19 mouse cellular contexts compared by ENCODE assay signal in genomic region chr3:36941572-36941971, GRCm38 (mm10).
A peak's percentile ranks its signal among the peaks of the same experiment; 100 is the strongest.
DNase-seq lines count a peak whose midpoint lies in the region; ATAC-seq and TF ChIP-seq lines count a peak whose summit lies in the region.
"Had no signal": no experiment of that assay in that cellular context is flagged by ENCODE, and none has a peak within 500 bp of the region (broad histone marks: within the 10 kb centered on the region; RNA-seq: fewer than 3 reads in every experiment).

No protein-coding gene starts in this region.

- TF ChIP-seq CTCF in ES-Bruce4 (IDR thresholded peaks at IDR 0.05; ENCODE audit: low read depth, low read length), result no peak
- no peak for TF ChIP-seq CTCF in intestine, postnatal 0 days (IDR thresholded peaks at IDR 0.05; ENCODE audit: low read depth)

- H3K27me3 ChIP-seq in forebrain, embryonic 16.5 days (replicated peaks; ENCODE audit: control insufficient read depth, insufficient read depth, low read length), result no peaks in the 10 kb centered on the region
- no peaks in the 10 kb centered on the region for H3K27me3 ChIP-seq in forebrain, embryonic 11.5 days (ENCODE audit: control insufficient read depth, insufficient read depth, low read length)
- H3K27me3 ChIP-seq in ES-Bruce4 (ENCODE audit: control insufficient read depth, insufficient read depth, low read length, poor library complexity, severe bottlenecking), result no peaks in the 10 kb centered on the region
- H3K27me3 ChIP-seq in embryonic facial prominence, embryonic 10.5 days (replicated peaks; ENCODE audit: low read depth, poor library complexity, severe bottlenecking), result no peaks in the 10 kb centered on the region
- no peaks in the 10 kb centered on the region for H3K27me3 ChIP-seq in intestine, postnatal 0 days (replicated peaks; ENCODE audit: control insufficient read depth, insufficient read depth, low read length)
- H3K27me3 ChIP-seq: hindbrain, embryonic 13.5 days; lung, embryonic 15.5 days; neural tube, embryonic 12.5 days had no signal

- no peak overlapping the region for H3K27ac ChIP-seq in forebrain, embryonic 16.5 days (ENCODE audit: low read length)
- no peak overlapping the region for H3K27ac ChIP-seq in forebrain, embryonic 11.5 days (ENCODE audit: low read depth, low read length)
- H3K27ac ChIP-seq in ES-Bruce4 (ENCODE audit: insufficient read depth, low read length), result no peak overlapping the region
- no peak overlapping the region for H3K27ac ChIP-seq in embryonic facial prominence, embryonic 10.5 days (replicated peaks)
- no peak overlapping the region; the same call in 1 of the 2 replicates for H3K27ac ChIP-seq in intestine, postnatal 0 days (ENCODE audit: low read depth, low read length)
- H3K27ac ChIP-seq: hindbrain, embryonic 13.5 days; kidney, postnatal 0 days; layer of hippocampus, adult 2 months; left cerebral cortex, adult 2 months; limb, embryonic 10.5 days; lung, embryonic 15.5 days; neural tube, embryonic 12.5 days had no signal

- H3K36me3 ChIP-seq in forebrain, embryonic 16.5 days (ENCODE audit: control insufficient read depth, insufficient read depth), result 0 out of 2 replicates have a peak, but pooled peaks cover 7% of the 10 kb centered on the region
- H3K36me3 ChIP-seq in forebrain, embryonic 11.5 days (ENCODE audit: control insufficient read depth, insufficient read depth, low read length), result no peaks in the 10 kb centered on the region
- H3K36me3 ChIP-seq in ES-Bruce4 (ENCODE audit: control insufficient read depth, insufficient read depth, low read length, poor library complexity, severe bottlenecking), result no peaks in the 10 kb centered on the region
- H3K36me3 ChIP-seq in embryonic facial prominence, embryonic 10.5 days (replicated peaks), result peaks cover 15% of the 10 kb centered on the region
- H3K36me3 ChIP-seq in intestine, postnatal 0 days (ENCODE audit: control insufficient read depth, insufficient read depth), result peaks cover 10% of the 10 kb centered on the region
- H3K36me3 ChIP-seq: neural tube, embryonic 12.5 days had no signal

- 0 out of 2 replicates have a peak, but pooled peaks have one; percentile 50 for ATAC-seq in forebrain, embryonic 16.5 days
- ATAC-seq in forebrain, embryonic 11.5 days (replicated peaks; ENCODE audit: low FRiP score), result no peak
- ATAC-seq in intestine, postnatal 0 days, result no peak

- H3K9ac ChIP-seq in forebrain, embryonic 16.5 days (replicated peaks; ENCODE audit: low read depth, low read length), result no peak overlapping the region
- H3K9ac ChIP-seq in forebrain, embryonic 11.5 days (ENCODE audit: low read length), result no peak overlapping the region
- H3K9ac ChIP-seq in ES-Bruce4 (ENCODE audit: low read depth, poor library complexity, severe bottlenecking), result no peak overlapping the region
- H3K9ac ChIP-seq in intestine, postnatal 0 days (ENCODE audit: low read depth, low read length), result no peak overlapping the region
- H3K9ac ChIP-seq: hindbrain, embryonic 13.5 days; lung, embryonic 15.5 days; neural tube, embryonic 12.5 days had no signal

- no peak for DNase-seq in forebrain, embryonic 11.5 days (ENCODE audit: low spot score)
- peak; percentile 25 for DNase-seq in embryonic facial prominence, embryonic 10.5 days (ENCODE audit: low spot score)
- DNase-seq in right cerebral cortex, adult 18-20 months, result no peak
- no peak for DNase-seq in heart, adult 9 months (ENCODE audit: low spot score in 2 of 2)
- DNase-seq: cerebellum, adult 11 months; kidney, adult 11 months; right cerebral cortex, postnatal 25 days; thymus, postnatal 14 days had no signal

- H3K9me3 ChIP-seq in forebrain, embryonic 16.5 days (ENCODE audit: control insufficient read depth, low read length), result no peaks in the 10 kb centered on the region
- no peaks in the 10 kb centered on the region for H3K9me3 ChIP-seq in forebrain, embryonic 11.5 days (ENCODE audit: control insufficient read depth, low read length)
- no peaks in the 10 kb centered on the region for H3K9me3 ChIP-seq in ES-Bruce4 (replicated peaks; ENCODE audit: control insufficient read depth, insufficient read depth, low read length, poor library complexity, severe bottlenecking)
- no peaks in the 10 kb centered on the region for H3K9me3 ChIP-seq in embryonic facial prominence, embryonic 10.5 days
- H3K9me3 ChIP-seq in intestine, postnatal 0 days (ENCODE audit: control insufficient read depth), result no peaks in the 10 kb centered on the region
- H3K9me3 ChIP-seq: hindbrain, embryonic 13.5 days; limb, embryonic 10.5 days; lung, embryonic 15.5 days; neural tube, embryonic 12.5 days had no signal

- H3K4me2 ChIP-seq in forebrain, embryonic 16.5 days (ENCODE audit: low read length), result no peak overlapping the region
- H3K4me2 ChIP-seq in forebrain, embryonic 11.5 days (ENCODE audit: low read depth, low read length, severe bottlenecking), result no peak overlapping the region
- peak overlapping the region; percentile 30; the same call in 1 of the 2 replicates for H3K4me2 ChIP-seq in intestine, postnatal 0 days (replicated peaks; ENCODE audit: low read depth)
- H3K4me2 ChIP-seq: hindbrain, embryonic 13.5 days; liver, embryonic 11.5 days; lung, embryonic 15.5 days; neural tube, embryonic 12.5 days had no signal

- TF ChIP-seq POLR2A in ES-Bruce4 (IDR thresholded peaks at IDR 0.05; ENCODE audit: insufficient read depth, low read length), result no peak

- 11% methylated on average over 5 of the region's 5 CpGs for WGBS in forebrain, embryonic 16.5 days
- 10% methylated on average over 5 of the region's 5 CpGs for WGBS in forebrain, embryonic 11.5 days
- WGBS in embryonic facial prominence, embryonic 10.5 days, result 15% methylated on average over 5 of the region's 5 CpGs
- WGBS in intestine, postnatal 0 days, result 38% methylated on average over 5 of the region's 5 CpGs

- H3K4me1 ChIP-seq in forebrain, embryonic 16.5 days (replicated peaks; ENCODE audit: control insufficient read depth, insufficient read depth, low read length), result peaks cover 4% of the 10 kb centered on the region; the same call in 1 of the 2 replicates
- H3K4me1 ChIP-seq in forebrain, embryonic 11.5 days (replicated peaks; ENCODE audit: control insufficient read depth, insufficient read depth, low read length), result no peaks in the 10 kb centered on the region
- peaks cover 2% of the 10 kb centered on the region for H3K4me1 ChIP-seq in ES-Bruce4 (ENCODE audit: control insufficient read depth, insufficient read depth, low read length)
- H3K4me1 ChIP-seq in embryonic facial prominence, embryonic 10.5 days, result peaks cover 6% of the 10 kb centered on the region
- no peaks in the 10 kb centered on the region for H3K4me1 ChIP-seq in intestine, postnatal 0 days (replicated peaks; ENCODE audit: control insufficient read depth, insufficient read depth, low read length)
- H3K4me1 ChIP-seq: neural tube, embryonic 12.5 days had no signal

- TF ChIP-seq EP300 in ES-Bruce4 (IDR thresholded peaks at IDR 0.05; ENCODE audit: insufficient read depth, low read depth, low read length), result 0 out of 2 replicates have a peak, but pooled peaks have one; percentile 15

- no peak overlapping the region for H3K4me3 ChIP-seq in forebrain, embryonic 16.5 days (replicated peaks; ENCODE audit: low read length)
- H3K4me3 ChIP-seq in forebrain, embryonic 11.5 days (ENCODE audit: low read depth, low read length), result no peak overlapping the region
- no peak overlapping the region for H3K4me3 ChIP-seq in ES-Bruce4 (ENCODE audit: low read depth, low read length)
- H3K4me3 ChIP-seq in embryonic facial prominence, embryonic 10.5 days, result no peak overlapping the region
- H3K4me3 ChIP-seq in intestine, postnatal 0 days (ENCODE audit: low read depth, low read length), result no peak overlapping the region
- H3K4me3 ChIP-seq: hindbrain, embryonic 13.5 days; layer of hippocampus, adult 2 months; left cerebral cortex, adult 2 months; limb, embryonic 10.5 days; lung, embryonic 15.5 days; neural tube, embryonic 12.5 days had no signal
